Mouse (Mus musculus): Measurements from ENCODE around the gene Rcl1.

GRCm38 (mm10) chr19:29151443-29151842 is 50.3 kb downstream of the Rcl1 start:
- TF ChIP-seq CTCF (IDR thresholded peaks at IDR 0.05; ENCODE audit: low read depth) = no peak
- TF ChIP-seq EP300 (IDR thresholded peaks at IDR 0.05; ENCODE audit: low read depth) = no peak
